Mouse (Mus musculus): ENCODE data around the gene Gm10031.

DNA sequence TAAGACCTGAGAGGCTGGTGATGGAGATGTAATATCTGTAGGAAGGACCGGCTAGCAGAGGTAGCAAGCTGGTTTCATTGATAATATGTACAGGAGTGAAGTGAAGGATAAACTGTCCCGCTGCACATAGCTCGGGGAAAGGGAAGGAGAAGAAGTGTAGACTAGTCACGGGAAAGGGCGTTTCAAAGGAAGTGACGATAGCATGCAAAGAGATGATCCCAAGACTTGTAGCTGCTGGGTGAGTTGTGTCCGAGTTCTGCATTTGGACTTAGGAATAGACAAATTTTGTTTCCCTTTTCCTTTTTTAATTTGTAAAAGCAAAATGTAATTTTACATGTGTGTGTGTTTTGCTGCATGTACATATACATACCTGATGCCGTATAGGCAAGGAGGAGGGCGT is 36.7 kb downstream of the Gm10031 start:
- no peak for TF ChIP-seq GATA1 (IDR thresholded peaks at IDR 0.05; ENCODE audit: borderline replicate concordance, low read length)
- no peak for TF ChIP-seq FLI1 (IDR thresholded peaks at IDR 0.05; ENCODE audit: low read length)

Measured in megakaryocyte, embryonic 14.5 days (primary cell).